Mouse (Mus musculus): ENCODE measurements around the gene Itga8.

DNA sequence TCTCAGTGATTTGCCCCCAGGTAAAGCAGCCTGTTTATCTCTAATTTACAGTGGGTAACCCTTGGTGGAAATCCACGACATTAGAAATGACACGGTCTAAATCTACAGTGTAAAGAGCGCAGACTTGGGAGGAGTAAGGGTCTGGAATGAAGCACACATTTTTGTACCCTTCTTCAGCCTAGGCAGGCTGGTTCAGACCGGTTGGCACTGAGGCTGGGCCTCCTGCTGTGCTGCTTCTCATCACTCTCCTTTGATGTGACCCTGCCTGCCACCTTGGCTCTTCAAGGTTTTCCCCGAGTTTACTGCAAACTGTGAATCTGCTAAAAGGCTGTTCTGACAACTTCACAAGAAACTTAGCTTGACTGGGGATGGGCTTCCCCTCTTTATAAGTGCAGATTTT, 95.8 kb downstream of the Itga8 start:
- TF ChIP-seq POLR2A (IDR thresholded peaks at IDR 0.05; ENCODE audit: low read depth, low read length) (no peak), EP300 (IDR thresholded peaks at IDR 0.05; ENCODE audit: low read length) (no peak), ZMIZ1 (IDR thresholded peaks at IDR 0.05; ENCODE audit: low read depth, low read length) (no peak), CTCF (conservative IDR thresholded peaks at IDR 0.05 in 1 of 2, IDR thresholded peaks at IDR 0.05 in 1 of 2; ENCODE audit: low read depth in 2 of 2, low read length in 2 of 2) (no peak), USF2 (conservative IDR thresholded peaks at IDR 0.05; ENCODE audit: low read depth, low read length) (no peak), ELF1 (IDR thresholded peaks at IDR 0.05; ENCODE audit: low read depth, low read length) (no peak), POLR2AphosphoS2 (IDR thresholded peaks at IDR 0.05; ENCODE audit: low read depth, low read length) (no peak), ZNF384 (IDR thresholded peaks at IDR 0.05; ENCODE audit: low read depth, low read length) (no peak), SIN3A (IDR thresholded peaks at IDR 0.05; ENCODE audit: low read length) (no peak), MEF2A (IDR thresholded peaks at IDR 0.05; ENCODE audit: borderline replicate concordance, low read depth, low read length) (no peak), E2F4 (IDR thresholded peaks at IDR 0.05; ENCODE audit: insufficient replicate concordance, low read depth, low read length) (no peak), NELFE (IDR thresholded peaks at IDR 0.05; ENCODE audit: low read depth, low read length) (no peak)

Data from CH12.LX (cell line).